Mouse (Mus musculus): Measurements from ENCODE around the gene Adh1. TPM values are rescaled to one million over a fixed set of nuclear protein-coding genes. Genes with fewer than 3 reads are reported as not detected.
A peak's percentile ranks its signal among the peaks of the same experiment; 100 is the strongest.

Gene Adh1
- polyA plus RNA-seq, 1 experiment from 2014 or later, result 44.7 TPM

- H3K36me3 ChIP-seq, result no peaks in the 10 kb centered on the region
- 84% methylated on average over 7 of the region's 7 CpGs for WGBS
- H3K4me1 ChIP-seq, result no peaks in the 10 kb centered on the region
- H3K9me3 ChIP-seq, result peaks cover 4% of the 10 kb centered on the region; the same call in 1 of the 2 replicates
- H3K4me2 ChIP-seq, result no peak overlapping the region
- no peak overlapping the region for H3K4me3 ChIP-seq
- H3K9ac ChIP-seq, result no peak overlapping the region
- no peak overlapping the region for H3K27ac ChIP-seq
- H3K27me3 ChIP-seq, result no peaks in the 10 kb centered on the region
- no peak for ATAC-seq (ENCODE audit: insufficient number of reproducible peaks, low FRiP score, low TSS enrichment, low read depth)
Observed at GRCm38 (mm10) chr3:138293298-138293895, 32.6 kb downstream of the Adh1 start.

- Histone ChIP-seq H3K27me3 (no peaks in the 10 kb centered on the region), H3K4me3 (no peak overlapping the region), H3K9ac (no peak overlapping the region), H3K9me3 (peaks cover 4% of the 10 kb centered on the region; the same call in 1 of the 2 replicates), H3K36me3 (no peaks in the 10 kb centered on the region), H3K27ac (no peak overlapping the region), H3K4me1 (peaks cover 6% of the 10 kb centered on the region), H3K4me2 (no peak overlapping the region)
- 86% methylated on average over 9 of the region's 9 CpGs for WGBS
- no peak for ATAC-seq (ENCODE audit: insufficient number of reproducible peaks, low FRiP score, low TSS enrichment, low read depth)
Observed at GRCm38 (mm10) chr3:138300130-138300529, 39.3 kb downstream of the Adh1 start.

- Histone ChIP-seq H3K27me3 (no peaks in the 10 kb centered on the region), H3K9ac (no peak overlapping the region), H3K36me3 (no peaks in the 10 kb centered on the region), H3K27ac (no peak overlapping the region), H3K4me2 (no peak overlapping the region), H3K4me1 (peaks cover 14% of the 10 kb centered on the region), H3K9me3 (peaks cover 4% of the 10 kb centered on the region; the same call in 1 of the 2 replicates), H3K4me3 (no peak overlapping the region)
- 41% methylated on average over 4 of the region's 4 CpGs for WGBS
- no peak for ATAC-seq (ENCODE audit: insufficient number of reproducible peaks, low FRiP score, low TSS enrichment, low read depth)
Observed at GRCm38 (mm10) chr3:138302676-138303075, 41.9 kb downstream of the Adh1 start.

- no peak overlapping the region for H3K9ac ChIP-seq
Observed at GRCm38 (mm10) chr3:138303771-138304488, 43.1 kb downstream of the Adh1 start.

GRCm38 (mm10) chr3:138304489-138304871 lies 43.7 kb downstream of the Adh1 start:
- H3K4me1 ChIP-seq, result peaks cover 14% of the 10 kb centered on the region
- no peaks in the 10 kb centered on the region for H3K36me3 ChIP-seq
- no peak for ATAC-seq (ENCODE audit: insufficient number of reproducible peaks, low FRiP score, low TSS enrichment, low read depth)
- no peak overlapping the region for H3K9ac ChIP-seq
- peak overlapping the region; percentile 63; the same call in 1 of the 2 replicates for H3K27ac ChIP-seq
- no peak overlapping the region for H3K4me2 ChIP-seq
- 43% methylated on average over 4 of the region's 4 CpGs for WGBS
- H3K27me3 ChIP-seq, result no peaks in the 10 kb centered on the region
- H3K4me3 ChIP-seq, result no peak overlapping the region
- no peaks in the 10 kb centered on the region for H3K9me3 ChIP-seq

More at GRCm38 (mm10) chr3:138303771-138304488, 43.1 kb downstream of the Adh1 start:
- peak overlapping the region; percentile 63 for H3K27ac ChIP-seq
- H3K36me3 ChIP-seq, result no peaks in the 10 kb centered on the region
- H3K4me1 ChIP-seq, result peaks cover 14% of the 10 kb centered on the region
- H3K4me3 ChIP-seq, result no peak overlapping the region
- H3K27me3 ChIP-seq, result no peaks in the 10 kb centered on the region
- no peak for ATAC-seq (ENCODE audit: insufficient number of reproducible peaks, low FRiP score, low TSS enrichment, low read depth)
- H3K4me2 ChIP-seq, result no peak overlapping the region
- 55% methylated on average over 6 of the region's 6 CpGs for WGBS
- H3K9me3 ChIP-seq, result no peaks in the 10 kb centered on the region

- H3K9me3 ChIP-seq, result no peaks in the 10 kb centered on the region
- no peak for ATAC-seq (ENCODE audit: insufficient number of reproducible peaks, low FRiP score, low TSS enrichment, low read depth)
- H3K4me3 ChIP-seq, result no peak overlapping the region
- peaks cover 14% of the 10 kb centered on the region for H3K4me1 ChIP-seq
- 58% methylated on average over 10 of the region's 10 CpGs for WGBS
- no peaks in the 10 kb centered on the region for H3K27me3 ChIP-seq
- peak overlapping the region; percentile 2; the same call in 1 of the 2 replicates for H3K27ac ChIP-seq
- no peak overlapping the region for H3K9ac ChIP-seq
- H3K36me3 ChIP-seq, result no peaks in the 10 kb centered on the region
- H3K4me2 ChIP-seq, result no peak overlapping the region
Observed at GRCm38 (mm10) chr3:138305486-138306289, 44.9 kb downstream of the Adh1 start.

- H3K4me2 ChIP-seq, result no peak overlapping the region
- 21% methylated on average over 8 of the region's 8 CpGs for WGBS
- 0 out of 2 replicates have a peak, but pooled peaks have one; percentile 45 for ATAC-seq (ENCODE audit: insufficient number of reproducible peaks, low FRiP score, low TSS enrichment, low read depth)
- H3K27me3 ChIP-seq, result no peaks in the 10 kb centered on the region
- no peak overlapping the region for H3K4me3 ChIP-seq
- H3K36me3 ChIP-seq, result no peaks in the 10 kb centered on the region
- H3K9me3 ChIP-seq, result no peaks in the 10 kb centered on the region
- H3K27ac ChIP-seq, result peak overlapping the region; percentile 2; the same call in 1 of the 2 replicates
- no peak overlapping the region for H3K9ac ChIP-seq
- H3K4me1 ChIP-seq, result peaks cover 14% of the 10 kb centered on the region
Observed at GRCm38 (mm10) chr3:138306290-138306683, 45.5 kb downstream of the Adh1 start.

GRCm38 (mm10) chr3:138309910-138310309 lies 49.1 kb downstream of the Adh1 start:
- H3K27ac ChIP-seq, result no peak overlapping the region
- no peak overlapping the region for H3K4me2 ChIP-seq
- H3K4me3 ChIP-seq, result no peak overlapping the region
- peaks cover 8% of the 10 kb centered on the region; the same call in 1 of the 2 replicates for H3K4me1 ChIP-seq
- H3K9ac ChIP-seq, result no peak overlapping the region
- H3K9me3 ChIP-seq, result no peaks in the 10 kb centered on the region
- ATAC-seq (ENCODE audit: insufficient number of reproducible peaks, low FRiP score, low TSS enrichment, low read depth), result no peak
- no peaks in the 10 kb centered on the region for H3K27me3 ChIP-seq
- WGBS, result 72% methylated on average over 8 of the region's 8 CpGs
- H3K36me3 ChIP-seq, result no peaks in the 10 kb centered on the region

- Histone ChIP-seq H3K4me1 (0 out of 2 replicates have a peak, but pooled peaks cover 3% of the 10 kb centered on the region), H3K36me3 (no peaks in the 10 kb centered on the region), H3K27me3 (no peaks in the 10 kb centered on the region), H3K9me3 (no peaks in the 10 kb centered on the region), H3K4me3 (no peak overlapping the region), H3K27ac (peak overlapping the region; percentile 22; the same call in 1 of the 2 replicates), H3K4me2 (no peak overlapping the region), H3K9ac (no peak overlapping the region)
- 91% methylated on average over 6 of the region's 6 CpGs for WGBS
- no peak for ATAC-seq (ENCODE audit: insufficient number of reproducible peaks, low FRiP score, low TSS enrichment, low read depth)
Observed at GRCm38 (mm10) chr3:138311015-138311414, 50.2 kb downstream of the Adh1 start.

- Histone ChIP-seq H3K4me2 (no peak within 1 kb of the TSS), H3K9me3 (no peaks in the 10 kb centered on the region), H3K4me3 (no peak within 1 kb of the TSS), H3K4me1 (no peaks in the 10 kb centered on the region), H3K27me3 (no peaks in the 10 kb centered on the region), H3K9ac (no peak within 1 kb of the TSS), H3K27ac (no peak within 1 kb of the TSS), H3K36me3 (no peaks in the 10 kb centered on the region)
- ATAC-seq (ENCODE audit: insufficient number of reproducible peaks, low FRiP score, low TSS enrichment, low read depth), result no peak
- 73% methylated on average over 5 of the region's 5 CpGs for WGBS
Observed at GRCm38 (mm10) chr3:138312965-138313364, 52.2 kb downstream of the Adh1 start, which contains the start of gene Adh6a. Gene Adh6a, plus strand, starts transcription at chr3:138313286.

GRCm38 (mm10) chr3:138316908-138317472 lies 56.2 kb downstream of the Adh1 start:
- Histone ChIP-seq H3K4me1 (no peaks in the 10 kb centered on the region), H3K27ac (no peak overlapping the region), H3K27me3 (no peaks in the 10 kb centered on the region), H3K4me2 (no peak overlapping the region), H3K36me3 (no peaks in the 10 kb centered on the region), H3K9me3 (no peaks in the 10 kb centered on the region), H3K9ac (no peak overlapping the region), H3K4me3 (no peak overlapping the region)
- 84% methylated on average over 2 of the region's 2 CpGs for WGBS
- ATAC-seq (ENCODE audit: insufficient number of reproducible peaks, low FRiP score, low TSS enrichment, low read depth), result no peak

All from limb, embryonic 15.5 days (tissue).